23 mouse cellular contexts compared by ENCODE assay signal in the genomic region with DNA sequence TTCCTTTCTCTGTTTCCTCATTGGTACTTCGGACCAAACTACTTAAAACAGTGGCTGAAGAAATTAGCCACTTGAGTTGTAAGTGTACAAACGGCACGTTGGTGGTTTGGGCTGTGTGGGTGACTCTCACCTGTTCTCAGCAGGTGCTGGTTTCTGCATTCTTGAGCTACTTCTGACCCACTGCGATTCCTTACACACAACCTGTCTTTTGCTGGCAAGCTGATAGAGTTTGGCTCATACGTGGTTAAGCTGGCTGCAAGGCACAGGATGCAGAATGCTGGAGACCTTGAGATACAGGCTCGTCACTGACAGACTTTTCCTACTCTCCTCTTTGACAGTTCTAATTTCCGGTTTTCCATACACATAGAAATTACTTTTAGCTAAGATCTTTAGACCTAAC. TPM values are rescaled to one million over a fixed set of nuclear protein-coding genes. Genes with fewer than 3 reads are reported as not detected.
DNase-seq lines count a peak whose midpoint lies in the region; ATAC-seq and TF ChIP-seq lines count a peak whose summit lies in the region.
"Had no signal": no experiment of that assay in that cellular context is flagged by ENCODE, and none has a peak within 500 bp of the region (broad histone marks: within the 10 kb centered on the region; RNA-seq: fewer than 3 reads in every experiment).

No protein-coding gene starts in this region.

- H3K27ac ChIP-seq in ES-Bruce4 (ENCODE audit: insufficient read depth, low read length): peak overlapping the region; percentile 76
- H3K27ac ChIP-seq in left cerebral cortex, adult 2 months: no peak overlapping the region
- H3K27ac ChIP-seq: embryonic facial prominence, embryonic 13.5 days; embryonic facial prominence, embryonic 15.5 days; forebrain, embryonic 12.5 days; gastrocnemius, adult 2 months had no signal

- H3K27me3 ChIP-seq in ES-Bruce4 (ENCODE audit: control insufficient read depth, insufficient read depth, low read length, poor library complexity, severe bottlenecking): no peaks in the 10 kb centered on the region
- H3K27me3 ChIP-seq: CH12.LX; embryonic facial prominence, embryonic 13.5 days; embryonic facial prominence, embryonic 15.5 days; forebrain, embryonic 12.5 days had no signal

- H3K36me3 ChIP-seq in ES-Bruce4 (ENCODE audit: control insufficient read depth, insufficient read depth, low read length, poor library complexity, severe bottlenecking): peaks cover 5% of the 10 kb centered on the region; the same call in 1 of the 2 replicates
- H3K36me3 ChIP-seq: embryonic facial prominence, embryonic 13.5 days; embryonic facial prominence, embryonic 15.5 days; forebrain, embryonic 12.5 days had no signal

- no peaks in the 10 kb centered on the region for H3K9me3 ChIP-seq in ES-Bruce4 (replicated peaks; ENCODE audit: control insufficient read depth, insufficient read depth, low read length, poor library complexity, severe bottlenecking)
- H3K9me3 ChIP-seq: embryonic facial prominence, embryonic 13.5 days; embryonic facial prominence, embryonic 15.5 days; forebrain, embryonic 12.5 days had no signal

- DNase-seq in cerebellum, adult 9-10 months: no peak
- DNase-seq in cerebellum, adult 9-11 months: peak; percentile 56
- DNase-seq in cerebellum, adult 18-20 months: no peak
- peak; percentile 38 to 52 for DNase-seq in cerebellum, postnatal 25 days
- no peak for DNase-seq in cerebellum, adult 8-10 months
- DNase-seq in left cerebral cortex, adult 2 months (ENCODE audit: extremely low spot score in 1 of 2, low spot score in 2 of 2): no peak
- DNase-seq: adrenal gland, postnatal 10 days; adrenal gland, postnatal 25 days; B cell, adult 2 months; embryo, embryonic 11 days; gastrocnemius, adult 2 months; gastrocnemius, postnatal 10 days had no signal

- H3K4me3 ChIP-seq in ES-Bruce4 (ENCODE audit: low read depth, low read length): no peak overlapping the region
- H3K4me3 ChIP-seq in left cerebral cortex, adult 2 months: no peak overlapping the region
- H3K4me3 ChIP-seq: embryonic facial prominence, embryonic 13.5 days; embryonic facial prominence, embryonic 15.5 days; erythroblast, embryonic 14.5 days; forebrain, embryonic 12.5 days; gastrocnemius, adult 2 months had no signal

- H3K9ac ChIP-seq in ES-Bruce4 (ENCODE audit: low read depth, poor library complexity, severe bottlenecking): 0 out of 2 replicates have a peak overlapping the region, but pooled peaks have one; percentile 45
- H3K9ac ChIP-seq: embryonic facial prominence, embryonic 13.5 days; embryonic facial prominence, embryonic 15.5 days; forebrain, embryonic 12.5 days had no signal

- peak; percentile 49; the same call in 1 of the 2 replicates for ATAC-seq in cerebellum, adult (ENCODE audit: insufficient number of reproducible peaks, low FRiP score, low TSS enrichment)
- ATAC-seq: CD4-positive, CD25-positive, alpha-beta regulatory T cell, adult 4 months; forebrain, embryonic 14.5 days; forebrain, embryonic 16.5 days had no signal

- TF ChIP-seq POLR2A in ES-Bruce4 (IDR thresholded peaks at IDR 0.05; ENCODE audit: insufficient read depth, low read length): no peak

- H3K4me1 ChIP-seq in ES-Bruce4 (ENCODE audit: control insufficient read depth, insufficient read depth, low read length): no peaks in the 10 kb centered on the region
- H3K4me1 ChIP-seq: embryonic facial prominence, embryonic 13.5 days; embryonic facial prominence, embryonic 15.5 days had no signal

- no peak for TF ChIP-seq CTCF in ES-Bruce4 (IDR thresholded peaks at IDR 0.05; ENCODE audit: low read depth, low read length)
- TF ChIP-seq CTCF in left cerebral cortex, adult 2 months (IDR thresholded peaks at IDR 0.05): no peak

- no peak for TF ChIP-seq EP300 in ES-Bruce4 (IDR thresholded peaks at IDR 0.05; ENCODE audit: insufficient read depth, low read depth, low read length)

- intact Hi-C loops in left cerebral cortex, adult 2 months (cut with DNase I): loop anchor here (2.0 kb wide), 1 partner anchor 19 kb away; the partner anchor contains the start of gene Dst

RNA-seq across cellular contexts. Expression of gene Dst, which starts 19.4 kb away (rescaled TPM):
- polyA plus RNA-seq in ES-Bruce4 (2011; ENCODE audit: insufficient read depth, insufficient read length, low read depth, missing spikeins): 287 and 296 TPM in 2 replicates
- 100 to 1,000 TPM; 264 to 266 TPM for total RNA-seq in left cerebral cortex, adult 2 months (2021)

RNA-seq across cellular contexts. Expression of gene Bend6, which starts 19.9 kb away (rescaled TPM):
- polyA plus RNA-seq in ES-Bruce4 (2011; ENCODE audit: insufficient read depth, insufficient read length, low read depth, missing spikeins): 5.4 and 6.9 TPM in 2 replicates
- total RNA-seq in left cerebral cortex, adult 2 months (2021): 100 to 1,000 TPM; 135 to 139 TPM
- total RNA-seq: common myeloid progenitor, adult 5-6 weeks had no signal
- polyA plus RNA-seq: erythroblast, embryonic 14.5 days had no signal

Comparison
In these comparisons a context has a peak if more than half of its experiments do, and no peak if none do; other contexts are left out.
1. DNase-seq: peak in cerebellum, adult 9-11 months (single experiment) and cerebellum, postnatal 25 days (2 of 2); none in cerebellum, adult 9-10 months (single experiment), cerebellum, adult 18-20 months (0 of 2), cerebellum, adult 8-10 months (single experiment) and left cerebral cortex, adult 2 months (0 of 2).